Mouse (Mus musculus) liver, embryonic 12.5 days (tissue): Measurements from ENCODE around the gene Dnajb1. TPM values are rescaled to one million over a fixed set of nuclear protein-coding genes. Genes with fewer than 3 reads are reported as not detected.
A peak's percentile ranks its signal among the peaks of the same experiment; 100 is the strongest.

Experiments used
- ATAC-seq: fragments of 200-750 bp; cut with Nextera tagmentation; 2 replicates; pipeline ENCODE4 v1.8.0; 2017; ENCODE audit warnings: moderate number of reproducible peaks, mild to moderate bottlenecking, moderate library complexity
- H3K27ac ChIP-seq: fragments of 300-500 bp; sonication (generic); 2 replicates; pipeline ENCODE4 v1.5.1; 2016; ENCODE audit warnings: mild to moderate bottlenecking
- H3K27me3 ChIP-seq: fragments of 300-500 bp; sonication (generic); replicated peaks from 2 replicates; pipeline ENCODE4 v1.6.1; 2016; ENCODE audit warnings: mild to moderate bottlenecking, moderate library complexity
- H3K36me3 ChIP-seq: fragments of 300-500 bp; sonication (generic); 2 replicates; pipeline ENCODE4 v1.6.1; 2016; ENCODE audit warnings: mild to moderate bottlenecking, moderate library complexity
- H3K4me1 ChIP-seq: fragments of 300-500 bp; sonication (generic); 2 replicates; pipeline ENCODE4 v1.6.1; 2016
- H3K4me2 ChIP-seq: fragments of 300-500 bp; sonication (generic); 2 replicates; pipeline ENCODE4 v1.6.1; 2016; ENCODE audit warnings: mild to moderate bottlenecking, moderate library complexity
- H3K4me3 ChIP-seq: fragments of 300-500 bp; sonication (generic); 2 replicates; pipeline ENCODE4 v1.5.1; 2016; ENCODE audit warnings: mild to moderate bottlenecking, moderate library complexity
- H3K9ac ChIP-seq: fragments of 300-500 bp; sonication (generic); 2 replicates; pipeline ENCODE4 v1.6.1; 2016; ENCODE audit warnings: mild to moderate bottlenecking, moderate library complexity
- H3K9me3 ChIP-seq: fragments of 300-500 bp; sonication (generic); replicated peaks from 2 replicates; pipeline ENCODE4 v1.6.1; 2016; ENCODE audit warnings: mild to moderate bottlenecking, moderate library complexity
- WGBS: fragments of 180-500 bp; shearing (Covaris S2); methylation state at CpG from one replicate; pipeline ENCODE4 v1.1.7; 2016; ENCODE audit not compliant: insufficient replicate concordance; 5-methylcytosine and 5-hydroxymethylcytosine counted together
- polyA plus RNA-seq: library from polyadenylated mRNA; unstranded; fragments of >200 nt; fragmentation: Nextera tagmentation; extraction: Ambion mirVana; gene quantifications from 2 replicates; pipeline ENCODE4 v1.2.1, GENCODE M21; 2016

Gene Dnajb1
- polyA plus RNA-seq, 1 experiment from 2014 or later, result 69.8 TPM

GRCm38 (mm10) chr8:83619568-83620285 lies 11.7 kb downstream of the Dnajb1 start:
- 79% methylated on average over 9 of the region's 9 CpGs for WGBS

GRCm38 (mm10) chr8:83621691-83622388 lies 13.8 kb downstream of the Dnajb1 start:
- WGBS, result 56% methylated on average over 15 of the region's 15 CpGs

More at GRCm38 (mm10) chr8:83619568-83620285, 11.7 kb downstream of the Dnajb1 start:
- Histone ChIP-seq H3K27ac (no peak overlapping the region), H3K4me3 (no peak overlapping the region), H3K4me1 (peaks cover 36% of the 10 kb centered on the region), H3K27me3 (no peaks in the 10 kb centered on the region), H3K9ac (no peak overlapping the region), H3K4me2 (no peak overlapping the region), H3K36me3 (no peaks in the 10 kb centered on the region), H3K9me3 (no peaks in the 10 kb centered on the region)
- ATAC-seq, result no peak

GRCm38 (mm10) chr8:83622389-83622989 lies 14.5 kb downstream of the Dnajb1 start:
- H3K36me3 ChIP-seq, result no peaks in the 10 kb centered on the region
- peak overlapping the region; percentile 74 for H3K9ac ChIP-seq
- H3K4me2 ChIP-seq, result peak overlapping the region; percentile 84
- 6% methylated on average over 23 of the region's 23 CpGs for WGBS
- H3K9me3 ChIP-seq, result no peaks in the 10 kb centered on the region
- peak; percentile 85 for ATAC-seq
- peak overlapping the region; percentile 73 for H3K27ac ChIP-seq
- peak overlapping the region; percentile 53 for H3K4me3 ChIP-seq
- H3K27me3 ChIP-seq, result no peaks in the 10 kb centered on the region
- peaks cover 55% of the 10 kb centered on the region for H3K4me1 ChIP-seq

More at GRCm38 (mm10) chr8:83621691-83622388, 13.8 kb downstream of the Dnajb1 start:
- Histone ChIP-seq H3K9ac (peak overlapping the region; percentile 74), H3K27me3 (no peaks in the 10 kb centered on the region), H3K9me3 (no peaks in the 10 kb centered on the region), H3K4me1 (peaks cover 54% of the 10 kb centered on the region), H3K4me3 (peak overlapping the region; percentile 53), H3K27ac (peak overlapping the region; percentile 73), H3K4me2 (peak overlapping the region; percentile 84), H3K36me3 (no peaks in the 10 kb centered on the region)
- no peak for ATAC-seq

GRCm38 (mm10) chr8:83623549-83623948 lies 15.6 kb downstream of the Dnajb1 start:
- H3K9ac ChIP-seq, result peak overlapping the region; percentile 74
- H3K4me1 ChIP-seq, result peaks cover 55% of the 10 kb centered on the region
- no peaks in the 10 kb centered on the region for H3K9me3 ChIP-seq
- no peaks in the 10 kb centered on the region for H3K36me3 ChIP-seq
- no peaks in the 10 kb centered on the region for H3K27me3 ChIP-seq
- peak; percentile 54 for ATAC-seq
- peak overlapping the region; percentile 73 for H3K27ac ChIP-seq
- H3K4me2 ChIP-seq, result peak overlapping the region; percentile 84
- H3K4me3 ChIP-seq, result no peak overlapping the region
- 50% methylated on average over 7 of the region's 7 CpGs for WGBS

- Histone ChIP-seq H3K9me3 (no peaks in the 10 kb centered on the region), H3K4me2 (no peak overlapping the region), H3K4me3 (no peak overlapping the region), H3K36me3 (no peaks in the 10 kb centered on the region), H3K4me1 (peaks cover 55% of the 10 kb centered on the region), H3K27ac (0 out of 2 replicates have a peak overlapping the region, but pooled peaks have one; percentile 53), H3K27me3 (no peaks in the 10 kb centered on the region), H3K9ac (no peak overlapping the region)
- 50% methylated on average over 3 of the region's 3 CpGs for WGBS
- no peak for ATAC-seq
Measured at GRCm38 (mm10) chr8:83624739-83625138, 16.7 kb downstream of the Dnajb1 start.

- no peaks in the 10 kb centered on the region for H3K36me3 ChIP-seq
- no peak overlapping the region for H3K4me3 ChIP-seq
- H3K4me2 ChIP-seq, result peak overlapping the region; percentile 27
- 58% methylated on average over 6 of the region's 6 CpGs for WGBS
- peak overlapping the region; percentile 57 for H3K27ac ChIP-seq
- no peak overlapping the region for H3K9ac ChIP-seq
- H3K27me3 ChIP-seq, result no peaks in the 10 kb centered on the region
- H3K9me3 ChIP-seq, result no peaks in the 10 kb centered on the region
- peak; percentile 83 for ATAC-seq
- H3K4me1 ChIP-seq, result peaks cover 55% of the 10 kb centered on the region
Measured at GRCm38 (mm10) chr8:83625676-83626299, 17.8 kb downstream of the Dnajb1 start.

GRCm38 (mm10) chr8:83632083-83632707 lies 24.2 kb downstream of the Dnajb1 start:
- ATAC-seq, result peak; percentile 88
- peak overlapping the region; percentile 22; the same call in 1 of the 2 replicates for H3K4me2 ChIP-seq

GRCm38 (mm10) chr8:83638856-83639255 lies 30.9 kb downstream of the Dnajb1 start:
- Histone ChIP-seq H3K9ac (no peak overlapping the region), H3K4me3 (no peak overlapping the region), H3K27me3 (peaks cover 26% of the 10 kb centered on the region), H3K4me1 (no peaks in the 10 kb centered on the region), H3K36me3 (no peaks in the 10 kb centered on the region), H3K4me2 (no peak overlapping the region), H3K27ac (no peak overlapping the region), H3K9me3 (0 out of 2 replicates have a peak, but pooled peaks cover 4% of the 10 kb centered on the region)
- WGBS, result 57% methylated on average over 4 of the region's 4 CpGs
- ATAC-seq, result no peak

More at GRCm38 (mm10) chr8:83632083-83632707, 24.2 kb downstream of the Dnajb1 start:
- H3K27me3 ChIP-seq, result no peaks in the 10 kb centered on the region
- H3K4me3 ChIP-seq, result no peak overlapping the region
- WGBS, result 58% methylated on average over 7 of the region's 7 CpGs
- peaks cover 16% of the 10 kb centered on the region for H3K4me1 ChIP-seq
- no peak overlapping the region for H3K9ac ChIP-seq
- peak overlapping the region; percentile 13 for H3K27ac ChIP-seq
- H3K9me3 ChIP-seq, result 0 out of 2 replicates have a peak, but pooled peaks cover 4% of the 10 kb centered on the region
- no peaks in the 10 kb centered on the region for H3K36me3 ChIP-seq

GRCm38 (mm10) chr8:83639649-83640048 lies 31.7 kb downstream of the Dnajb1 start:
- Histone ChIP-seq H3K4me3 (no peak overlapping the region), H3K9ac (no peak overlapping the region), H3K27ac (no peak overlapping the region), H3K27me3 (peaks cover 32% of the 10 kb centered on the region), H3K9me3 (0 out of 2 replicates have a peak, but pooled peaks cover 4% of the 10 kb centered on the region), H3K4me1 (no peaks in the 10 kb centered on the region), H3K36me3 (no peaks in the 10 kb centered on the region), H3K4me2 (no peak overlapping the region)
- no peak for ATAC-seq
- 60% methylated on average over 5 of the region's 5 CpGs for WGBS

GRCm38 (mm10) chr8:83647511-83647910 lies 39.5 kb downstream of the Dnajb1 start:
- H3K9me3 ChIP-seq, result peaks cover 10% of the 10 kb centered on the region; the same call in 1 of the 2 replicates
- peaks cover 7% of the 10 kb centered on the region for H3K4me1 ChIP-seq
- ATAC-seq, result no peak
- H3K4me2 ChIP-seq, result no peak overlapping the region
- H3K27me3 ChIP-seq, result peaks cover 35% of the 10 kb centered on the region
- H3K9ac ChIP-seq, result no peak overlapping the region
- 88% methylated on average over 11 of the region's 11 CpGs for WGBS
- H3K4me3 ChIP-seq, result no peak overlapping the region
- no peak overlapping the region for H3K27ac ChIP-seq
- no peaks in the 10 kb centered on the region for H3K36me3 ChIP-seq

GRCm38 (mm10) chr8:83648031-83648430 lies 40.0 kb downstream of the Dnajb1 start:
- ATAC-seq, result no peak
- H3K36me3 ChIP-seq, result no peaks in the 10 kb centered on the region
- WGBS, result 87% methylated on average over 4 of the region's 4 CpGs
- peaks cover 10% of the 10 kb centered on the region; the same call in 1 of the 2 replicates for H3K9me3 ChIP-seq
- H3K27ac ChIP-seq, result no peak overlapping the region
- H3K4me2 ChIP-seq, result no peak overlapping the region
- peaks cover 9% of the 10 kb centered on the region for H3K4me1 ChIP-seq
- H3K4me3 ChIP-seq, result no peak overlapping the region
- H3K9ac ChIP-seq, result no peak overlapping the region
- peaks cover 30% of the 10 kb centered on the region for H3K27me3 ChIP-seq
